Mouse (Mus musculus) fibroblast of lung, adult 2 months (primary cell): ENCODE measurements at regions not wholly inside any gene's neighbourhood (a gene's known extent, or its start where the extent isn't known, plus 50 kb on each side); places are given as distances from the start of the nearest gene placed in this dataset.

Experiments used
- DNase-seq: peaks from one replicate; pipeline ENCODE4 v3.0.0-alpha.2; 2011; ENCODE audit warnings: low read depth

DNA sequence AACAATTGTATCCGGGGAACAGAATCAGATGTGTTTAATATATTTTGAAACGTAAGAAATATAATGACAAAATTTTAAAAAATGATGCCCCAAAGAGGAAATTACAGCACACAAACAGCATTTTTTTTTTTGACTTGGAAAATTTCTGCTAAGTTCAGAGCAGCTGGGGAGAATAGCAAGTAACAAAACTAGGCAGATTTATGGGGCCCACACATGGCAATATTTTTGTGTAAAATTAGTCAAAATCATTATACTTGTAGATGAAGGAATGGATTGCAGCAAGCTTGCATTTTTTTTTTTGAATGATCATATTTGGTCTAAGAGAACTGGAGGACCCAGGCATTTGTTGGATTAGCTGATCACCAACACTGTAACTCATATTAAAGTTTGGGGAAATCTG lies 189.4 kb downstream of the Map2k6 start:
- no peak for DNase-seq

DNA sequence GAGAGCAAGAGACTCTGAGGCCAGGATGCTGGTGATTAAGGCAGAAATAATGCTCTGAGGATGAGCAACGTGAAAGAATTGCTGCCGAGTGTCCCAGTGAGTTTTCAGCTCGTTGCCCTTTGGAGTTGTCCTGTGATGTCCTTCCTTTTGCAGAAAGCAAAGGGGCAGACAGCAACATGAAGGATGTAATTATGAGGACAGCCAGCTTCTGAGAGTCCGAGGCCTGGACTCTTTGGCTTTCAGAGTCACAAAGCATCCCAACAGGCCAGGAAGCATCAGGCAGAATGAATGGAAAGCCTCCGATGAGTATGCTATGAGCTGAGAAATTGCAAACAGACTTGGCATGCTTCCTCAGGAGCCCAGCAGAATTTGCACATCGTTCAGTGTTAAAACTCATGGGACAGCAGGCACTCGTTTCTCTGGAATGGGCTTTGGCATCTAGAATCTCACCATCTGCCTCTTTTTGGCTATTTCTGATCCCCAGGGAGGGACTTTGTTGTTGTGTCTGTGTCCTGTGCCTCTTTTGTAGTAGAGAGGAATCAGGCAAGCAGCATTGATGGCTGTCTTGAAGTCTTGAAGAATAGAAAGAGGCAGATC lies 196.4 kb downstream of the Map2k6 start:
- DNase-seq: no peak

GRCm38 (mm10) chr11:110605041-110605882 lies 206.3 kb downstream of the Map2k6 start:
- no peak for DNase-seq

- no peak for DNase-seq
These were observed 210.4 kb downstream of the Map2k6 start for GRCm38 (mm10) chr11:110609276-110609675.

- DNase-seq: no peak
These were observed 211.9 kb downstream of the Map2k6 start for GRCm38 (mm10) chr11:110610831-110611230.

GRCm38 (mm10) chr11:110632001-110632400 lies 233.1 kb downstream of the Map2k6 start:
- DNase-seq: no peak

DNA sequence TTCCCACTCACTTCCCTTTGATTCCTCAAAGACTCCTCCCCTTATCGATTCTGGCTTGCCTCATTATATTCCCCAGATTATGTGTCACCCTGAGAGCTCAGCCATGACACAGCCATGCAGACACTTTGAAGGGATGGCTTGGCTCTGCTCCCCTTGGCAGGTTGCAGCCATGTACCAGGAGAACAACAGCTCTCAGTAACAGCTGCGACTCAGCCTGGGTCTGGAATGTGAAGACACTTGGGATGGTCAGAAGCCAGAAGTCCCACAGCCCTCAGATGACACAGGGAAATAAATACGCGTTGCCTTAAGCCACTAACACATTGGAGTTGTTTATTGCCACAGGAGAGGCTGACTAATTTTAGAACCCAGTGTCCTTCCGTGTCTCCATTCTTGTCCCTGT lies 234.4 kb downstream of the Map2k6 start:
- DNase-seq: no peak

- no peak for DNase-seq
These were observed 243.6 kb downstream of the Map2k6 start for GRCm38 (mm10) chr11:110642485-110642884.

- no peak for DNase-seq
These were observed 250.8 kb downstream of the Map2k6 start for GRCm38 (mm10) chr11:110649575-110650210.

GRCm38 (mm10) chr11:110652068-110652467 lies 253.1 kb downstream of the Map2k6 start:
- no peak for DNase-seq

DNA sequence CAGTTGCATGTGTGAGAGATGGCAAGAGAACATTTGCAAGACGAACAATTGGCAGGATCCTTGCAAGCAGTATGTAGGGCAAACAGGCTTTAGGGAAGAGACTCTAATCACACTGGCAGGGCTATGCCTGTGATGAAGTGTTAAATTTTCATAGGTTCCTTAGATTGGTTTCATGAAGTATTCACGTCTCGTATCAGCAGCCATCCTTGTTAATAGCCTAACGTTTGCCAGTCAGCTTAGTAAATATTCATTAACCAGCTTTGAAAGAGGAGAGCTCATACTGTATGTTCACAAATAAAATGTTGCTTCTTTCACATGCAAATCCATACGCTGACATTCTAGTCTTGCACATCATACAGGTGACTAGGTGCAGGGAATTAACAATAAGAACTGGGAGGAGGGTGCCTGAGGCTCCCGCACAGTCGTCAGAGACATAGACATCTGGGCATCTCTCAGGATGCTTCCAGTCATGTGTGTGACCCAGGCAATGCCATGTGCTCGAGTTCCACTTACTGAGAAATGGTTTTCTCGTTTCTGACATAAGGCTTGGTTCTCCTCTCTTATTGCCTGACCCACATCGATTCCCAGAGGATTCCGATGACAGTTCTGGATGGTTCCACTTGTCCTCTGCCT lies 257.7 kb downstream of the Map2k6 start:
- DNase-seq: no peak

DNA sequence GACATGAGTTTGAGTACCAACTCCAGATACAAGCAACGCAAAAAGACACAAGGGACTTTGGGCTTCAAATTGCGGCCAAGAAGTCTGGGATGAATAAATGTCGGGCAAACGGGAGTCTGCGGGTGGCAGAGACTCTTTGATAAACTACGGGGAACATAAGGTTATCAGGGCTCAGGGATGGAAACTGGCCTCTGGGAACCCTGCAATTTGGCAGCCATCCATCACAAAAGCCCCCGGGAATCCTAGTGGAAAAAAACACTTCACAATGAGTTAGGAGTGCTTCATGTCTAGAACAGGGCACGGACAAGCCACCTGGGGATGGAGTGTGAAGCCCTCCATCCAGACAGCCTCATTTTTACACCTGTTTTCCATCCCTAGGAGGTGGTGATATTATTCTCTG lies 258.9 kb downstream of the Map2k6 start:
- no peak for DNase-seq

DNA sequence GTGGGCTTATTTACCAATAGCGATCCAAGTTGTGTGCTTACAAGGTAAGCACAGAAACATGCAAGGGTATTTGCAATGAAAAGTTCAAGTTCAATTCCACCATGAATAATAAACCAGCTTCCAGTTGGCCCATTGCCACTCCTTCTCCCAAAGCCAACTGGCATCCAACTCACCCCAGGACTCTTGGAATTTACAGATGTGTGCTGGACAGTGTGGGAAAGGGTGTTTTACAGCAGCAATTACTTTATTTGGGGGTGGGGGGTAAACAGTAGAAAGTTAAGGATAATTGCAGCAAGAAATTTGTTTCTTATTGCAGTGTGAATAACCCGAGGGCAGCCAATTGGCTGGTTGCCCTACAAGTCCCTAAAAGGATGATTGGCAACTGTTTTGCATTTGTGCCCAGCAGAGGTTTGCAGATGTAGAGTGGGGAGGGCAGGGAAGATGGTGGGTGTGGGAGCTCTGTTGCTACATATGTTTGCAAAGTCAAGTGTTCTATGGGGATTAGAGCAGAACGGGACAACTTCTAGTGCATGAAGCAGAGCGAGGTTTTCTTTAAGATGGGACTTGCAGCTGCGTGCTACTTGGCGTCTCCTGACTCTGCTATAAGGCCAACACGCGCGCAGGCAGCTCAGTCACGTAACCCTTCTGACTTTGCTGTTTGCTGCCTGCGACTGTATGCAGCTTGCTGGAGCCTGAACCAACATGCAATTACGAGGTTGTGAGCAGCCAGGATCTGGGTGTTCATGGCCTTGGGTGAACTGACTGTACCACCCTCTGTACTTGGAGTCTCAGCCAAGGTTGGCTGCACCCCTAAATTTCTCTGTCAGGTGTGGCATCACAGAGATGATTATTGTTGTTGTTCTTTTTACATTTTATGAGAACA lies 271.9 kb downstream of the Map2k6 start:
- DNase-seq: peak; percentile 58

DNA sequence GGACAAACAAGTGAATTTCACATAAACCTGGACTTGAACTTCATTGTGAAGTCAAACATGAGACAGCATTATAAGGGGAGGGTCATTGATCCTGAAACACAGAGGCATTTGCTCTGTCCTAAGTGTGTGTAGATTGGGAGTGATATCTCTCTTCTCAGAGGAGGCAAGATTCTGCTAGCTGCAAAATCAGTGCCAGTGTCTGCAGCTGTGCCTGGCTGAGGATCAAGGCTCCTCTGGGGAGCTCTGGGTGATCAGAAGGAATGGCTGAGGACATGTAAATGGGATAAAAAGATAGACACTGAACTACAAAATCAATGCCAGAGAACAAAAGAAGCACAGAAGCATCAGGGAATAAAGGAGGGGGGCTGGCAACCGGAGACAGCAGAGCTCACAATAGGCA lies 274.0 kb downstream of the Map2k6 start:
- DNase-seq: no peak

DNA sequence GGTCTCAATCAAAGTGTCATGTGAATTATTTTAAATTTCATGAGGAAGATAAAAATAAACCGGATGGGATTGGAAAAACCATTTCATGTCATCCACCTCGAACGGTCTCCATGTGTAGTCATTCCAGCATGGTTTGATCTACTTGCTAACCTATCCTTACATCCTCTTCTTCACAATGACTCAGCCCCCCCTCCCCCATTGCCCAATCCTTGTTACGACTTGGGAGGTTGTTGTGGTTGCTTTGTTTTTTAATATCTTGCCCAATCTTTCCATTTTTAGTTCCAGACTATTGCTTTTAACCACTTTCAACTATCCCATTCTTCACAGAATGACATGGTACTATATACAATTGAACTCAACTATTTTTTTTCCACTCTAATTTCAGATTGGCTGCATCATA lies 275.0 kb upstream of the Kcnj16 start:
- DNase-seq: no peak

DNA sequence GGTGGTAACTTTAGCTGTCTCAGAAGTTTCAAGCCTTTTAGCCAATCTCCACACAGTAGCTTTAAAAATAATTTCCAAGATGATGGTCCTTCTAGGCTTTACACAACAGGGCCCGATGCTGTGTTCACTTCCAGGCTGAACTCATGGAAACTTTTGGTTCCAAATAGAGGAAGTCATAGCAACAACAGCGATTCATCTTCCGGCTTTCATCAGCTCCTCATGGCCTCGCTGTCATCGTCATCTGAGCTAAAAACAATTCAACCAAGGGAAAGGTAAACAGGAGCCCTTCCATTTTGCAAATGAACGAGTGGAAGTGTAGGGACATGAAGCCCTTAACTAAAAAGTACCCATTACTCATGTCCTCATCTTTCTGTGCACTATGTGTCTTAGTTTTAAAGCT lies 270.8 kb upstream of the Kcnj16 start:
- DNase-seq: no peak

GRCm38 (mm10) chr11:110698342-110698741 lies 269.5 kb upstream of the Kcnj16 start:
- peak; percentile 31 for DNase-seq

DNA sequence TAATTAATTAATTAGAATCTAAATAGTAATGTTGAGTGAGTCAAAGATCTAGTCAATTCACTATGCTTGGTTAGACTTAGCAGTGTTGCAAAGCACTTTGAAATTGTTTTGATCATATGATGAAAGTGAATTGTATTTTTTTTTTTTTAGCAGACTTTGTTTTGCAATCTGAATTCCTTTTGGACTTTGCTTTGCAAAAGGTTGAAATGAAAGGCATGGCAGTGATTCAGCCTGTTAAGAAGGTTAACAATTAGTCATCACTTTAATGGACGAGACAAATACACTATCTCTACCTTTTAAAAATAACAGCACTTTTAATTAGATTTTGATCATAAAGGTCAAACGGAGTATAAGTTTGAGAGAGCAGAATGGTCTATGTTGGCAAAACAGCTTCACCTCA lies 266.9 kb upstream of the Kcnj16 start:
- DNase-seq: no peak

DNA sequence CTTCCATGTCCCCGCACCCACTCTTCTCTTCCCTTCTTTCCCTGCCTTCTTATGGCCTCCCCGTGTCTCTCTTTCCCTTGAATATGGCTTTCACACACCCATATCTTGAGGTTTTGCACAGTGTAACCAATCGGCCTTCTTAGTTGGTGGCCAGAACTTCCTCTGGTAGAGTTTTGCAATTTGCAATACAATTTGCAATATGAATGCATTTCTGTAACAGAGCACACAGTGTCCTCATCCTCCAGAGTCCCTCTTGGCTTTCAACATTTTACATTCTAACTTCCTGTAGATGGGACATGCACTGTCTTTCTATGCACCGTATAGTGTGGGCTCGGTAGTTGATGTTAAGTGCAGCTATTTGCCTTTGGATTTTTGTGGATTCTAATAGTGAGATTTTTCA lies 265.7 kb upstream of the Kcnj16 start:
- DNase-seq: no peak

DNA sequence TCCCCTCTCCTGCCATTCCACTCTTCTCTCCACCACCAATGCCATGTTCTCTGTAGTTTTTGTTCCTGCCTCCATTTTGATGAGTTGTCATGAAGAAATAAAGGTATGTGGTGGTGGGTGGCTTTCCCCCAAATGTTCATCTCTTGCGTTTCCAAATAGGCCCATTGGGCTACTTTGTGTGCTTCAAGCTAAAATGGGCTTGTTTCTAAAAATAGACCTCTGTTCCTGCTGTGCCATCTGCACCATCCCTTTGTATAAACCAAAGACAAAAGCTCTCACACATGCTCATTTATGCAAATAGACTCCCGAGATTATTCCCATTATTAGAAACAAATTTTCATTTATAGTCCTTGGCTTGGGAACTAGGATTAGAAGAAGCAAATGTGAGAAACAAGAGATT lies 264.3 kb upstream of the Kcnj16 start:
- no peak for DNase-seq

DNA sequence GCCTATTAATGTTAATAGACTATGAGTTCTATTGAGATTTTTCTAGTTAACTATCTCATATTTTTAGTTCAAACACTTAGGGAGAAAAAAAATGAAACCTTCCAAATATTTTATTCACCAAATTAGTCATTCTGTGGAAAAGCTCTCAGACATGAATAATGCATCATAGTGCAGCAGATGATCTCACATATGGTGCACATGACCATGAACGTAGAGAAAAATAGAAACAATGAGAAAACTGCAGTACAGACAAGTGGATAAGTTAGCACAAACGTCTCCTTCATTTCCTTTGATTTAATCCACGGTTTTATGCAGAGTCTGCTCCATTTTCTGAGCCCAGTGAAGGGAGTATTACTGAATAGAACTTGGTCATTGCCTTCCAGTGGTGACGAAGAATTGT lies 260.5 kb upstream of the Kcnj16 start:
- no peak for DNase-seq

- no peak for DNase-seq
These were observed 252.5 kb upstream of the Kcnj16 start for GRCm38 (mm10) chr11:110715300-110715699.
